Mouse (Mus musculus): ENCODE measurements around the gene Exog.

Gene Exog

GRCm38 (mm10) chr9:119430311-119430710 is 14.4 kb upstream of the Exog start:
- Histone ChIP-seq H3K36me3 (ENCODE audit: control insufficient read depth, insufficient read depth, low read length, poor library complexity, severe bottlenecking) (no peaks in the 10 kb centered on the region), H3K27me3 (ENCODE audit: control insufficient read depth, insufficient read depth, low read length, poor library complexity, severe bottlenecking) (no peaks in the 10 kb centered on the region)
- peak; percentile 58 for DNase-seq (ENCODE audit: low read depth, low spot score)

GRCm38 (mm10) chr9:119435855-119436254 is 8.9 kb upstream of the Exog start:
- H3K36me3 ChIP-seq (ENCODE audit: control insufficient read depth, insufficient read depth, low read length, poor library complexity, severe bottlenecking) = no peaks in the 10 kb centered on the region
- no peak for DNase-seq (ENCODE audit: low read depth, low spot score)
- H3K27me3 ChIP-seq (ENCODE audit: control insufficient read depth, insufficient read depth, low read length, poor library complexity, severe bottlenecking) = no peaks in the 10 kb centered on the region

GRCm38 (mm10) chr9:119438065-119438464 is 6.7 kb upstream of the Exog start:
- Histone ChIP-seq H3K27me3 (ENCODE audit: control insufficient read depth, insufficient read depth, low read length, poor library complexity, severe bottlenecking) (no peaks in the 10 kb centered on the region), H3K36me3 (ENCODE audit: control insufficient read depth, insufficient read depth, low read length, poor library complexity, severe bottlenecking) (no peaks in the 10 kb centered on the region)
- no peak for DNase-seq (ENCODE audit: low read depth, low spot score)

GRCm38 (mm10) chr9:119438498-119439000 is 6.2 kb upstream of the Exog start:
- DNase-seq (ENCODE audit: low read depth, low spot score) = no peak
- no peaks in the 10 kb centered on the region for H3K36me3 ChIP-seq (ENCODE audit: control insufficient read depth, insufficient read depth, low read length, poor library complexity, severe bottlenecking)
- no peaks in the 10 kb centered on the region for H3K27me3 ChIP-seq (ENCODE audit: control insufficient read depth, insufficient read depth, low read length, poor library complexity, severe bottlenecking)

- H3K27me3 ChIP-seq (ENCODE audit: control insufficient read depth, insufficient read depth, low read length, poor library complexity, severe bottlenecking) = no peaks in the 10 kb centered on the region
- peaks cover 7% of the 10 kb centered on the region; the same call in 1 of the 2 replicates for H3K36me3 ChIP-seq (ENCODE audit: control insufficient read depth, insufficient read depth, low read length, poor library complexity, severe bottlenecking)
- DNase-seq (ENCODE audit: low read depth, low spot score) = peak; percentile 22
Measured at GRCm38 (mm10) chr9:119445737-119446136, 994 bp downstream of the Exog start.

- Histone ChIP-seq H3K36me3 (ENCODE audit: control insufficient read depth, insufficient read depth, low read length, poor library complexity, severe bottlenecking) (peaks cover 4% of the 10 kb centered on the region), H3K27me3 (ENCODE audit: control insufficient read depth, insufficient read depth, low read length, poor library complexity, severe bottlenecking) (no peaks in the 10 kb centered on the region)
- DNase-seq (ENCODE audit: low read depth, low spot score) = no peak
Measured at GRCm38 (mm10) chr9:119455967-119456366, 11.2 kb downstream of the Exog start.

- peaks cover 2% of the 10 kb centered on the region for H3K36me3 ChIP-seq (ENCODE audit: control insufficient read depth, insufficient read depth, low read length, poor library complexity, severe bottlenecking)
- no peaks in the 10 kb centered on the region for H3K27me3 ChIP-seq (ENCODE audit: control insufficient read depth, insufficient read depth, low read length, poor library complexity, severe bottlenecking)
- DNase-seq (ENCODE audit: low read depth, low spot score) = no peak
Measured at GRCm38 (mm10) chr9:119457122-119457521, 12.4 kb downstream of the Exog start.

GRCm38 (mm10) chr9:119460410-119460809 is 15.7 kb downstream of the Exog start:
- H3K27me3 ChIP-seq (ENCODE audit: control insufficient read depth, insufficient read depth, low read length, poor library complexity, severe bottlenecking) = no peaks in the 10 kb centered on the region
- DNase-seq (ENCODE audit: low read depth, low spot score) = peak; percentile 59
- H3K36me3 ChIP-seq (ENCODE audit: control insufficient read depth, insufficient read depth, low read length, poor library complexity, severe bottlenecking) = peaks cover 5% of the 10 kb centered on the region

GRCm38 (mm10) chr9:119465056-119465455 is 20.3 kb downstream of the Exog start:
- Histone ChIP-seq H3K27me3 (ENCODE audit: control insufficient read depth, insufficient read depth, low read length, poor library complexity, severe bottlenecking) (no peaks in the 10 kb centered on the region), H3K36me3 (ENCODE audit: control insufficient read depth, insufficient read depth, low read length, poor library complexity, severe bottlenecking) (peaks cover 5% of the 10 kb centered on the region; the same call in 1 of the 2 replicates)
- no peak for DNase-seq (ENCODE audit: low read depth, low spot score)

- DNase-seq (ENCODE audit: low read depth, low spot score) = no peak
- no peaks in the 10 kb centered on the region for H3K27me3 ChIP-seq (ENCODE audit: control insufficient read depth, insufficient read depth, low read length, poor library complexity, severe bottlenecking)
- H3K36me3 ChIP-seq (ENCODE audit: control insufficient read depth, insufficient read depth, low read length, poor library complexity, severe bottlenecking) = peaks cover 5% of the 10 kb centered on the region; the same call in 1 of the 2 replicates
Measured at GRCm38 (mm10) chr9:119465595-119465994, 20.9 kb downstream of the Exog start.

GRCm38 (mm10) chr9:119469691-119470353 is 25.1 kb downstream of the Exog start:
- Histone ChIP-seq H3K36me3 (ENCODE audit: control insufficient read depth, insufficient read depth, low read length, poor library complexity, severe bottlenecking) (no peaks in the 10 kb centered on the region; the same call in 1 of the 2 replicates), H3K27me3 (ENCODE audit: control insufficient read depth, insufficient read depth, low read length, poor library complexity, severe bottlenecking) (no peaks in the 10 kb centered on the region)
- DNase-seq (ENCODE audit: low read depth, low spot score) = no peak

- H3K36me3 ChIP-seq (ENCODE audit: control insufficient read depth, insufficient read depth, low read length, poor library complexity, severe bottlenecking) = no peaks in the 10 kb centered on the region
- no peaks in the 10 kb centered on the region for H3K27me3 ChIP-seq (ENCODE audit: control insufficient read depth, insufficient read depth, low read length, poor library complexity, severe bottlenecking)
- no peak for DNase-seq (ENCODE audit: low read depth, low spot score)
Measured at GRCm38 (mm10) chr9:119472412-119472918, 27.7 kb downstream of the Exog start.

- H3K27me3 ChIP-seq (ENCODE audit: control insufficient read depth, insufficient read depth, low read length, poor library complexity, severe bottlenecking) = no peaks in the 10 kb centered on the region
- no peaks in the 10 kb centered on the region for H3K36me3 ChIP-seq (ENCODE audit: control insufficient read depth, insufficient read depth, low read length, poor library complexity, severe bottlenecking)
- DNase-seq (ENCODE audit: low read depth, low spot score) = no peak
Measured at GRCm38 (mm10) chr9:119473011-119473410, 28.3 kb downstream of the Exog start.

- H3K36me3 ChIP-seq (ENCODE audit: control insufficient read depth, insufficient read depth, low read length, poor library complexity, severe bottlenecking) = no peaks in the 10 kb centered on the region
- H3K27me3 ChIP-seq (ENCODE audit: control insufficient read depth, insufficient read depth, low read length, poor library complexity, severe bottlenecking) = no peaks in the 10 kb centered on the region
- DNase-seq (ENCODE audit: low read depth, low spot score) = no peak
Measured at GRCm38 (mm10) chr9:119473608-119474164, 28.9 kb downstream of the Exog start.

All from splenic B cell, adult 2 months (primary cell).